Mouse (Mus musculus) bone marrow macrophage, adult 2 months (primary cell): Measurements from ENCODE around the gene Susd1.

ENCODE experiments used
- CTCF ChIP-seq: IDR thresholded peaks from 2 replicates; pipeline ENCODE4 v1.5.1; 2012; ENCODE audit warnings: low read depth, mild to moderate bottlenecking, low read length, moderate library complexity
- POLR2A ChIP-seq: IDR thresholded peaks from 2 replicates; pipeline ENCODE4 v1.6.1; 2012; ENCODE audit warnings: mild to moderate bottlenecking, low read depth, low read length, borderline replicate concordance

DNA sequence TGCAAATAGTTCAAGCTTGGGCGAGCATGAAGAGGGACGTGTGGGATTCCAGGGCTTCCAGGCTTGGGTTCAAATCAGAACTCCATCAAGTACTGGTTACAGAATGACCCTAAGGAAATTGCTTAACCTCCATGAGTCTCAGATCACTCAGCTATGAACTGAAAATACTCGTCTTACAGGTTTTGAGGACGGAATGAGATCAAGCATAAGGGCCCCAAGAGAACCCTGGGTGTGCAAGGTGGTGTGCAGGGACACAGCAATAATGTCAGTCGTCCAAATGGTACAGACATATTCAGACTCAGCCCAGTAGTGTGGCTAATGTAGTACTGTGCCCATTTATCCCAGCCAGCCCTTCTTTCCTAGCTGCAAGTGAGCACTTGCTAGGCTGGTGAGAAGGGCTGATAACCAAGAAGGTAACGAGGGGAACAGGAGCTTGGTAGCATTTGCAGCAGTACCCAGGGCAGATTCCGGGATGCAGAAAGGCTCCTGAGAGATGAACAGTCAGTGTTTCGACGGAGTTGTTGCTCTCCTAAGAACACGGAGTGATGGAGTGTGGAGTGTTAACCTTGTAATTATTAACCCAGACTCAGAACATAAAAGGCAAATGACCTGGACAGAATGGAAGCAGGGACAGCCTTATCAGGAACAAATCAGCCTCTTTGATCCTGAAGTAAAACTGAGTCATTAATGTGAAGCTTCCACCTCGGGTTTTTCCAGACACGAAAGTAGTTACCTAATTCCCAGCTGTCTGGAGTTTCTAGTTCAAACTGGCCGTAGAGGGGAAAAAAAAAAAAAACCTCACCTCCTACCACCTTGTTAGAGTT is 50.8 kb downstream of the Susd1 start:
- TF ChIP-seq POLR2A, result no peak
- TF ChIP-seq CTCF, result no peak
